Mouse (Mus musculus): Measurements from ENCODE around the gene Chst3. TPM values are rescaled to one million over a fixed set of nuclear protein-coding genes. Genes with fewer than 3 reads are reported as not detected.

Gene Chst3
- polyA plus RNA-seq (2014; fragmentation: Nextera tagmentation; extraction: Ambion mirVana): 0.24 and 0.26 TPM in 2 replicates

- H3K4me2 ChIP-seq (ENCODE audit: low read length): peak within 1 kb of the TSS; percentile 91
- H3K9ac ChIP-seq (ENCODE audit: low read length): peak within 1 kb of the TSS; percentile 72
- H3K4me1 ChIP-seq (ENCODE audit: control insufficient read depth in 2 of 2, insufficient read depth in 2 of 2, low read length in 2 of 2): peaks cover 0 to 3% of the 10 kb centered on the region in 2 experiments; a peak in 1 of 4 replicates
- ATAC-seq (ENCODE audit: insufficient number of reproducible peaks, insufficient read depth, low FRiP score, low read depth): peak; percentile 16; the same call in 1 of the 2 replicates
- under 1% methylated on average over 69 of the region's 83 CpGs for WGBS
- H3K27ac ChIP-seq (replicated peaks in 1 of 2; ENCODE audit: control insufficient read depth in 1 of 2, insufficient read depth in 1 of 2, low read depth in 2 of 2, low read length in 2 of 2): no peak within 1 kb of the TSS
- peak within 1 kb of the TSS; percentile 60 to 72 for H3K4me3 ChIP-seq (ENCODE audit: control insufficient read depth in 1 of 2, insufficient read depth in 1 of 2, low read depth in 1 of 2, low read length in 2 of 2)
- no peaks in the 10 kb centered on the region for H3K36me3 ChIP-seq (ENCODE audit: control insufficient read depth, insufficient read depth, low read length)
- H3K27me3 ChIP-seq (ENCODE audit: control insufficient read depth, insufficient read depth, low read length): peaks cover 60% of the 10 kb centered on the region
- no peaks in the 10 kb centered on the region for H3K9me3 ChIP-seq (ENCODE audit: control insufficient read depth, low read length)
Observed at GRCm38 (mm10) chr10:60218591-60219499, at the start of gene Chst3. Gene Chst3 (minus strand): TSS chr10:60219260.

DNA sequence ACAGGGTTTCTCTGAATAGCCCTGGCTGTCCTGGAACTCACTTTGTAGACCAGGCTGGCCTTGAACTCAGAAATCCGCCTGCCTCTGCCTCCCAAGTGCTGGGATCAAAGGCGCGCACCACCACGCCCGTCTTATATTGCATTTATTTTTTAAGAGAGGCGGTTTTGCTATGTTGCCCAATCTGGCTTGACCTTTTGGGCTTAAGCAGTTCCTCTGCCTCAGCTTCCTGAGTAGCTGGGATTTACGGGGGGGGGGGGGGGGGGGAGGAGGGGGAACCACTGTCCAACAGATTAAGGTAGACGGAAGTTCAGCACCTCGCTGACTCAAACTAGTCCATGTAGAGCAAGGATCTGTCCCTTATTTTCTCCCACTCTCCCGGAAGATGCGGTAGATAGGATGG lies 49.7 kb upstream of the Chst3 start:
- no peak overlapping the region for H3K9ac ChIP-seq (ENCODE audit: low read length)
- H3K4me2 ChIP-seq (ENCODE audit: low read length): no peak overlapping the region
- no peak overlapping the region for H3K4me3 ChIP-seq (ENCODE audit: control insufficient read depth in 1 of 2, insufficient read depth in 1 of 2, low read depth in 1 of 2, low read length in 2 of 2)
- H3K27ac ChIP-seq (replicated peaks in 1 of 2; ENCODE audit: control insufficient read depth in 1 of 2, insufficient read depth in 1 of 2, low read depth in 2 of 2, low read length in 2 of 2): no peak overlapping the region
- no peaks in the 10 kb centered on the region for H3K36me3 ChIP-seq (ENCODE audit: control insufficient read depth, insufficient read depth, low read length)
- H3K4me1 ChIP-seq (ENCODE audit: control insufficient read depth in 2 of 2, insufficient read depth in 2 of 2, low read length in 2 of 2): peaks cover 13 to 19% of the 10 kb centered on the region in 2 experiments
- WGBS: 82% methylated on average over 10 of the region's 11 CpGs
- no peaks in the 10 kb centered on the region for H3K27me3 ChIP-seq (ENCODE audit: control insufficient read depth, insufficient read depth, low read length)
- ATAC-seq (ENCODE audit: insufficient number of reproducible peaks, insufficient read depth, low FRiP score, low read depth): no peak
- no peaks in the 10 kb centered on the region for H3K9me3 ChIP-seq (ENCODE audit: control insufficient read depth, low read length)

GRCm38 (mm10) chr10:60266842-60267401 lies 47.9 kb upstream of the Chst3 start:
- Histone ChIP-seq H3K36me3 (ENCODE audit: control insufficient read depth, insufficient read depth, low read length) (no peaks in the 10 kb centered on the region), H3K27ac (replicated peaks in 1 of 2; ENCODE audit: control insufficient read depth in 1 of 2, insufficient read depth in 1 of 2, low read depth in 2 of 2, low read length in 2 of 2) (no peak overlapping the region), H3K9ac (ENCODE audit: low read length) (no peak overlapping the region), H3K4me1 (ENCODE audit: control insufficient read depth in 2 of 2, insufficient read depth in 2 of 2, low read length in 2 of 2) (peaks cover 15 to 21% of the 10 kb centered on the region in 2 experiments), H3K4me2 (ENCODE audit: low read length) (no peak overlapping the region), H3K9me3 (ENCODE audit: control insufficient read depth, low read length) (no peaks in the 10 kb centered on the region), H3K4me3 (ENCODE audit: control insufficient read depth in 1 of 2, insufficient read depth in 1 of 2, low read depth in 1 of 2, low read length in 2 of 2) (no peak overlapping the region), H3K27me3 (ENCODE audit: control insufficient read depth, insufficient read depth, low read length) (no peaks in the 10 kb centered on the region)
- 78% methylated on average over 8 of the region's 8 CpGs for WGBS
- ATAC-seq (ENCODE audit: insufficient number of reproducible peaks, insufficient read depth, low FRiP score, low read depth): no peak

DNA sequence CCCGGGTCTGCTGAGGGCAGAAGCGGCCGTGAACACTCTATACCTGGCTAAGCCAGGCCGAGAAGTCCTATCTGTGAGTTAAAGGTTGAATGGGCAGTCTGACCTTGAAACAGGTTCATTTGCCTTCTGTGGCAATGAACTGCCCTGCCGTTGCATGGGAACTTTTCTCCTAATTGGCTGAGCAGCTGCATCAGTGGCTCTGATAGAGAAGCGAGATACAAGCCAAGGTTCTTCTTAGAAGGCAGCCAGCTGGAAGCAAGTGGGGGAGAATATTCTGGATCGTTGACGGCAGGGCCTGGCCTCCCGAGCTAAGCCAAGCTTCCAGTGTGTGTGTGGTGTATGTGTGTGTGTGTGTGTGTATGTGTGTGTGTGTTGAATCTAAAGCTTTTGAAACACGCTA lies 46.2 kb upstream of the Chst3 start:
- Histone ChIP-seq H3K27ac (replicated peaks in 1 of 2; ENCODE audit: control insufficient read depth in 1 of 2, insufficient read depth in 1 of 2, low read depth in 2 of 2, low read length in 2 of 2) (no peak overlapping the region), H3K4me1 (ENCODE audit: control insufficient read depth in 2 of 2, insufficient read depth in 2 of 2, low read length in 2 of 2) (peaks cover 17% of the 10 kb centered on the region in 2 experiments), H3K9ac (ENCODE audit: low read length) (no peak overlapping the region), H3K4me2 (ENCODE audit: low read length) (no peak overlapping the region), H3K27me3 (ENCODE audit: control insufficient read depth, insufficient read depth, low read length) (no peaks in the 10 kb centered on the region), H3K36me3 (ENCODE audit: control insufficient read depth, insufficient read depth, low read length) (no peaks in the 10 kb centered on the region), H3K9me3 (ENCODE audit: control insufficient read depth, low read length) (no peaks in the 10 kb centered on the region), H3K4me3 (ENCODE audit: control insufficient read depth in 1 of 2, insufficient read depth in 1 of 2, low read depth in 1 of 2, low read length in 2 of 2) (no peak overlapping the region)
- ATAC-seq (ENCODE audit: insufficient number of reproducible peaks, insufficient read depth, low FRiP score, low read depth): no peak
- WGBS: 58% methylated on average over 10 of the region's 10 CpGs

DNA sequence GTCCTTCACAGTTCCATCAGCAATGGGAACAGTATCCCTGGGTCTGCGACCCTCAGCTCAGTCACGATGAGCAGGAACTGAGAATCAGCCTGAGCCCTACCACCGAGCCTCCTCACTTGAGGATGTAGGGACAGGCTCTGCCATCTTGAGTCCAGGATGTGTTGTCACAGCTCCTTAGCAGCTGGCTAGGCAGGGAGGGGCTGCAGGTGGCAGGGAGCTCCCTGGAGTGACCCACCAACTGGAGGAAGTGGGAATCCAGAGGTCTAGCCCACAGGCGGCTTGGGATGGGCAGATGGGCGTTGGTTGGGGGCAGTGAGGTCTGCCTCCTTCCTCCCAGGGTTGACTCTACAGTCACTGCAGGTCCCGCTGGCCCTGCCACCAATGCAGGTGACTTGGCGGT lies 44.3 kb upstream of the Chst3 start:
- Histone ChIP-seq H3K4me1 (ENCODE audit: control insufficient read depth in 2 of 2, insufficient read depth in 2 of 2, low read length in 2 of 2) (peaks cover 9 to 12% of the 10 kb centered on the region in 2 experiments; a peak in 2 of 4 replicates), H3K9ac (ENCODE audit: low read length) (no peak overlapping the region), H3K4me3 (ENCODE audit: control insufficient read depth in 1 of 2, insufficient read depth in 1 of 2, low read depth in 1 of 2, low read length in 2 of 2) (no peak overlapping the region), H3K4me2 (ENCODE audit: low read length) (no peak overlapping the region), H3K27me3 (ENCODE audit: control insufficient read depth, insufficient read depth, low read length) (no peaks in the 10 kb centered on the region), H3K27ac (replicated peaks in 1 of 2; ENCODE audit: control insufficient read depth in 1 of 2, insufficient read depth in 1 of 2, low read depth in 2 of 2, low read length in 2 of 2) (no peak overlapping the region), H3K9me3 (ENCODE audit: control insufficient read depth, low read length) (no peaks in the 10 kb centered on the region), H3K36me3 (ENCODE audit: control insufficient read depth, insufficient read depth, low read length) (no peaks in the 10 kb centered on the region)
- WGBS: 83% methylated on average over 7 of the region's 7 CpGs
- no peak for ATAC-seq (ENCODE audit: insufficient number of reproducible peaks, insufficient read depth, low FRiP score, low read depth)

GRCm38 (mm10) chr10:60262386-60262785 lies 43.3 kb upstream of the Chst3 start:
- ATAC-seq (ENCODE audit: insufficient number of reproducible peaks, insufficient read depth, low FRiP score, low read depth): peak; percentile 84
- H3K9ac ChIP-seq (ENCODE audit: low read length): no peak overlapping the region
- H3K4me1 ChIP-seq (ENCODE audit: control insufficient read depth in 2 of 2, insufficient read depth in 2 of 2, low read length in 2 of 2): peaks cover 9 to 12% of the 10 kb centered on the region in 2 experiments; a peak in 2 of 4 replicates

DNA sequence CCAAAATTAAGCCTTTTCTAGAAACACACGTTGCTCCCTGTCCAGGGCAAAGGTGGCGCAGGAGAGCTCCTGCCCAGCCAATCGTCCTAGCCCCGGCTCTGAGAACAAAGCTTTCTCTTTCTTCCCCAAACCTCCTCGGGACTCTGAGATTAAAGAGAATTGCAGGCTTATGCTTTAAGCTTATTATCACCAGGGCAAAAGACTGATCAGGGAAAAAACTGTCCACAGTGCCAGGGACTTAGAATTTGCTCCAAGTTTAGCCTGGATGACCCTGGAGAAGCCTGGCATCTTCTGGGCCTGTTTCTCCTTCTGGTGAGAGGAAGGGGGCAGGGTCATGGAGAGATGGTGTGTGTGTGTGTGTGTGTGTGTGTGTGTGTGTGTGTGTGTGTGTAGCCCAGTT lies 42.5 kb upstream of the Chst3 start:
- H3K27ac ChIP-seq (replicated peaks in 1 of 2; ENCODE audit: control insufficient read depth in 1 of 2, insufficient read depth in 1 of 2, low read depth in 2 of 2, low read length in 2 of 2): no peak overlapping the region
- no peak overlapping the region for H3K4me2 ChIP-seq (ENCODE audit: low read length)
- WGBS: 61% methylated on average over 5 of the region's 5 CpGs
- peaks cover 9 to 12% of the 10 kb centered on the region in 2 experiments; a peak in 2 of 4 replicates for H3K4me1 ChIP-seq (ENCODE audit: control insufficient read depth in 2 of 2, insufficient read depth in 2 of 2, low read length in 2 of 2)
- no peaks in the 10 kb centered on the region for H3K27me3 ChIP-seq (ENCODE audit: control insufficient read depth, insufficient read depth, low read length)
- no peak overlapping the region for H3K9ac ChIP-seq (ENCODE audit: low read length)
- H3K9me3 ChIP-seq (ENCODE audit: control insufficient read depth, low read length): no peaks in the 10 kb centered on the region
- no peaks in the 10 kb centered on the region for H3K36me3 ChIP-seq (ENCODE audit: control insufficient read depth, insufficient read depth, low read length)
- no peak overlapping the region for H3K4me3 ChIP-seq (ENCODE audit: control insufficient read depth in 1 of 2, insufficient read depth in 1 of 2, low read depth in 1 of 2, low read length in 2 of 2)
- ATAC-seq (ENCODE audit: insufficient number of reproducible peaks, insufficient read depth, low FRiP score, low read depth): no peak

More at GRCm38 (mm10) chr10:60262386-60262785, 43.3 kb upstream of the Chst3 start:
- WGBS: 14% methylated on average over 3 of the region's 3 CpGs
- H3K4me3 ChIP-seq (ENCODE audit: control insufficient read depth in 1 of 2, insufficient read depth in 1 of 2, low read depth in 1 of 2, low read length in 2 of 2): no peak overlapping the region
- no peaks in the 10 kb centered on the region for H3K27me3 ChIP-seq (ENCODE audit: control insufficient read depth, insufficient read depth, low read length)
- peak overlapping the region; percentile 68 to 76 for H3K27ac ChIP-seq (replicated peaks in 1 of 2; ENCODE audit: control insufficient read depth in 1 of 2, insufficient read depth in 1 of 2, low read depth in 2 of 2, low read length in 2 of 2)
- H3K9me3 ChIP-seq (ENCODE audit: control insufficient read depth, low read length): no peaks in the 10 kb centered on the region
- no peak overlapping the region for H3K4me2 ChIP-seq (ENCODE audit: low read length)
- H3K36me3 ChIP-seq (ENCODE audit: control insufficient read depth, insufficient read depth, low read length): no peaks in the 10 kb centered on the region
